In the genomic region with DNA sequence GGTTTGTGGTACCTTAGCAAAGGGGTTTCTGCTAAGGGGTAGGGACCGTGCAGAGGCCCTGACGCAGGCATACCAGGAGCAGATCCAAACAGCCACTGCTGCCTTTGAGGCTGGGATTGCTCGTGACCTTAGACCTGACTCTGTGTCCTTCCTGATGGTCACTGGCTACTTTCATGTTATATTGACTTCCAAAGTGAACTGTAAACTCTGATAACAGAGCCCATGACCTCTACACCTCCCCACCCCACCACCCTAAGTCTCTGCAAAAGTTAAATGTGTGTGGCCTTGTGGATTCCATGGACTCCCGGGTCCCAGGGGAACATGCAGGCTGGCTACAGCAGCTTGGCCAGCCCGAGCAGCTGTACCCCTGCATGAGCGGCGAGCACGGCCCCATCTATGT, we compare ENCODE assay signal across 18 mouse cellular contexts.
"Had no signal": no experiment of that assay in that cellular context is flagged by ENCODE, and none has a peak within 500 bp of the region (broad histone marks: within the 10 kb centered on the region; RNA-seq: fewer than 3 reads in every experiment).

No protein-coding gene starts in this region.

- H3K9ac ChIP-seq: limb, embryonic 13.5 days; lung, embryonic 15.5 days had no signal

- H3K4me3 ChIP-seq: limb, embryonic 10.5 days; limb, embryonic 13.5 days; lung, embryonic 15.5 days; megakaryocyte, embryonic 14.5 days had no signal

- DNase-seq: kidney, adult 18-20 months; kidney, adult 9 months; kidney, postnatal 14 days; kidney, postnatal 4 days; lung, adult 18-20 months; lung, postnatal 10 days; lung, postnatal 36 days; midbrain, embryonic 14.5 days; right cerebral cortex, postnatal 14 days; right cerebral cortex, postnatal 4 days; thymus, postnatal 25 days had no signal

- ATAC-seq: intestine, embryonic 16.5 days had no signal

- H3K4me2 ChIP-seq: limb, embryonic 13.5 days; lung, embryonic 15.5 days; midbrain, embryonic 11.5 days had no signal

- H3K27ac ChIP-seq: limb, embryonic 10.5 days; limb, embryonic 13.5 days; lung, embryonic 15.5 days; stomach, postnatal 0 days had no signal

- H3K9me3 ChIP-seq: limb, embryonic 10.5 days; limb, embryonic 13.5 days; lung, embryonic 15.5 days; megakaryocyte, embryonic 14.5 days had no signal

- H3K36me3 ChIP-seq: limb, embryonic 10.5 days; limb, embryonic 13.5 days; lung, embryonic 15.5 days had no signal

- H3K27me3 ChIP-seq: limb, embryonic 13.5 days; lung, embryonic 15.5 days; megakaryocyte, embryonic 14.5 days had no signal
